Mouse (Mus musculus) embryonic fibroblast, embryonic 13.5 days (primary cell): ENCODE data around the gene Zfp385c.

Source experiments
- CTCF ChIP-seq: IDR thresholded peaks from 2 replicates; pipeline ENCODE4 v1.5.1; 2011; ENCODE audit warnings: mild to moderate bottlenecking, control low read depth, low read length, moderate library complexity, borderline replicate concordance; ENCODE audit not compliant: insufficient read depth
- POLR2A ChIP-seq: IDR thresholded peaks from 2 replicates; pipeline ENCODE4 v1.6.1; 2011; ENCODE audit warnings: low read depth, mild to moderate bottlenecking, control low read depth, low read length, moderate library complexity

DNA sequence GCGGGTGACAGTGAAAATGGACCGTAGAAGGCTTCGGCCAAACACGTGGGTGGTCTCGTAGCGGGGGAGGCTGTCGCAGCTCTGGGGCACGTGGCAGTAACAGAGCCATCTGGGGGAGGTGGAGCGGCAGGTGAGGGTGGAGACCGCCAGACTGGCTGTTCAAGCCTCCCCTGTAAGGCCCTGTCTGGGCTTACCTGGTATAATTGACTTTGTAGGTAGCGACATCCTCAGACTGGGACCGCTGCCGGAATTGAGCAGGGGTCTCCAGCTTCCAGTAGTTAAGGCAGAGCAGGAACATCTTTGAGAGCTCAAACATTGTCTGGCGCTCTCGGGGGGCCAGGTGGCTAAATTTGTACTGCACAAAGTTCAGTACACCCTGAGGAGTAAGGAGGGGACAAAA is 18.3 kb upstream of the Zfp385c start:
- no peak for TF ChIP-seq CTCF
- TF ChIP-seq POLR2A, result no peak
